Mouse (Mus musculus) testis, postnatal 10 days (tissue): ENCODE measurements around the gene Gm3532.
"Not testable (repeated sequence)": the region's sequence is repeated elsewhere in the genome, so short reads cannot be mapped to it uniquely, and the experiment has no call there.

Experiments used
- DNase-seq: peaks from one replicate; pipeline ENCODE4 v3.0.0; 2021; ENCODE audit warnings: low spot score

The Gm3532 gene

GRCm38 (mm10) chr14:5538196-5538595 is at the start of gene Gm3532:
Gene Gm3532, plus strand, starts transcription at chr14:5538496.
- DNase-seq = not testable (repeated sequence)

- not testable (repeated sequence) for DNase-seq
Measured at GRCm38 (mm10) chr14:5501374-5501773, 36.9 kb upstream of the Gm3532 start, which contains the start of gene Gm3488. Gene Gm3488, plus strand, starts transcription at chr14:5501674.
